Mouse (Mus musculus) midbrain, embryonic 14.5 days (tissue): ENCODE results near the gene Rhot2. TPM values are rescaled to one million over a fixed set of nuclear protein-coding genes. Genes with fewer than 3 reads are reported as not detected.

Experiments
- ATAC-seq: fragments of 200-750 bp; cut with Nextera tagmentation; 2 replicates; pipeline ENCODE4 v1.8.0; 2017; ENCODE audit warnings: moderate number of reproducible peaks, moderate library complexity; ENCODE audit not compliant: low FRiP score, low TSS enrichment
- DNase-seq: peaks from one replicate; pipeline ENCODE4 v3.0.0-alpha.2; 2015
- H3K27ac ChIP-seq: fragments of 300-500 bp; sonication (generic); replicated peaks from 2 replicates; pipeline ENCODE4 v1.5.1; 2014; ENCODE audit warnings: mild to moderate bottlenecking, low read depth, low read length, moderate library complexity
- H3K27me3 ChIP-seq: fragments of 300-500 bp; sonication (generic); 2 replicates; pipeline ENCODE4 v1.6.1; 2014; ENCODE audit warnings: low read length, control low read depth, mixed read lengths; ENCODE audit not compliant: control insufficient read depth, insufficient read depth
- H3K36me3 ChIP-seq: fragments of 300-500 bp; sonication (generic); 2 replicates; pipeline ENCODE4 v1.6.1; 2014; ENCODE audit warnings: low read length, control low read depth; ENCODE audit not compliant: control insufficient read depth, insufficient read depth
- H3K4me1 ChIP-seq: fragments of 300-500 bp; sonication (generic); 2 replicates; pipeline ENCODE4 v1.6.1; 2014; ENCODE audit warnings: mild to moderate bottlenecking, antibody characterized with exemption, low read length, control low read depth; ENCODE audit not compliant: control insufficient read depth, insufficient read depth
- H3K4me2 ChIP-seq: fragments of 300-500 bp; sonication (generic); 2 replicates; pipeline ENCODE4 v1.6.1; 2014; ENCODE audit warnings: mild to moderate bottlenecking, low read length, moderate library complexity
- H3K4me3 ChIP-seq: fragments of 300-500 bp; sonication (generic); replicated peaks from 2 replicates; pipeline ENCODE4 v1.5.1; 2014; ENCODE audit warnings: low read depth, low read length
- H3K9ac ChIP-seq: fragments of 300-500 bp; sonication (generic); replicated peaks from 2 replicates; pipeline ENCODE4 v1.6.1; 2014; ENCODE audit warnings: mild to moderate bottlenecking, low read length, moderate library complexity
- H3K9me3 ChIP-seq: fragments of 300-500 bp; sonication (generic); 2 replicates; pipeline ENCODE4 v1.6.1; 2016; ENCODE audit warnings: low read length, control low read depth, mixed read lengths; ENCODE audit not compliant: control insufficient read depth
- WGBS: fragments of 180-500 bp; shearing (Covaris S2); extraction: QIAGEN DNeasy Blood & Tissue Kit; methylation state at CpG from one replicate; pipeline ENCODE4 v1.1.7; 2014; 5-methylcytosine and 5-hydroxymethylcytosine counted together
- polyA plus RNA-seq: library from polyadenylated mRNA; unstranded; fragments of >200 nt; fragmentation: Nextera tagmentation; extraction: Ambion mirVana; gene quantifications from 2 replicates; pipeline ENCODE4 v1.2.1, GENCODE M21; 2014

Rhot2 gene
- polyA plus RNA-seq, 1 experiment from 2014 or later = 9.6 TPM

GRCm38 (mm10) chr17:25834595-25835222 is 9.9 kb downstream of the Rhot2 start:
- WGBS = 91% methylated on average over 12 of the region's 12 CpGs
- Histone ChIP-seq H3K4me2 (peak overlapping the region; percentile 95), H3K27me3 (no peaks in the 10 kb centered on the region), H3K27ac (no peak overlapping the region), H3K36me3 (peaks cover 43% of the 10 kb centered on the region), H3K4me1 (peaks cover 64% of the 10 kb centered on the region), H3K4me3 (peak overlapping the region; percentile 82), H3K9ac (peak overlapping the region; percentile 81), H3K9me3 (no peaks in the 10 kb centered on the region)
- DNase-seq (no peak), ATAC-seq (no peak)

DNA sequence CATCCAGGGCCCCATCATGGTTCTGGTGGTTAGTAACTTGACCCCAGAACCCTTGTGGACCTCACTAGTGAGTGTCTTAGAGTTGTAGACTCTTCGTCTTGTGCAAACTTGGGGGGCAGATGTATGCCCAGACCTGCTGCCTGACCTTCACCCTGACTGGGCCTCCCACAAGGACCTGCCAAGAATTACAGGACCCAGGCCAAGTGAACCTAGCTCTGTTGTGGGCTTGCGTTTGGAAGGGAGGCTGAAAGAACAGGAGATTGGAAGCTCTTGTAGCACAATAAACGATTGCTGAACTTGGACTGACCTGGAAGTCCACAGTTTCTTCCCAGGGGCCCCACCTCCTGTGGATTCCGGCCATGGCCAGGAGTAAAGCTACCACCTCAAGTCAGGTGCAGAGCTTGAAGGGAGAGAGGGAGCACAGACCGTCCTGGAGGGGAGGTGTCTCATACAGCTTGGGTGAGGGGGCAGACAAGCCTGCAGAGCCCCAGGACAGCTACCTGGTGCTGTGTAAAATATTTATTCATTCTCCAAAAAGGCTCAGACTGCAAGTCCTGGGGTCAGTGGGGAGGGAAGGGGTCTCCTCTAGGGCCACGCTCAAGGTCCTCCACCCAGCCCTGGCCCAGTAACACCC is 10.6 kb downstream of the Rhot2 start:
- 64% methylated on average over 6 of the region's 6 CpGs for WGBS
- ATAC-seq (no peak), DNase-seq (no peak)
- H3K27me3 ChIP-seq = no peaks in the 10 kb centered on the region
- peak overlapping the region; percentile 81 for H3K9ac ChIP-seq
- peaks cover 40% of the 10 kb centered on the region for H3K36me3 ChIP-seq
- peak overlapping the region; percentile 95 for H3K4me2 ChIP-seq
- H3K9me3 ChIP-seq = no peaks in the 10 kb centered on the region
- H3K4me3 ChIP-seq = peak overlapping the region; percentile 82
- H3K4me1 ChIP-seq = peaks cover 67% of the 10 kb centered on the region
- H3K27ac ChIP-seq = peak overlapping the region; percentile 97; the same call in 1 of the 2 replicates

GRCm38 (mm10) chr17:25833291-25833663 is 11.4 kb downstream of the Rhot2 start, which contains the start of gene Stub1:
Stub1 (minus strand) TSS chr17:25833404.
- H3K4me1 ChIP-seq = peaks cover 68% of the 10 kb centered on the region
- no peaks in the 10 kb centered on the region for H3K9me3 ChIP-seq
- under 1% methylated on average over 24 of the region's 24 CpGs for WGBS
- H3K9ac ChIP-seq = peak within 1 kb of the TSS; percentile 81
- H3K27ac ChIP-seq = peak within 1 kb of the TSS; percentile 97
- H3K36me3 ChIP-seq = peaks cover 34% of the 10 kb centered on the region
- DNase-seq (peak; percentile 87), ATAC-seq (peak; percentile 47; the same call in 1 of the 2 replicates)
- H3K4me3 ChIP-seq = peak within 1 kb of the TSS; percentile 82
- peak within 1 kb of the TSS; percentile 95 for H3K4me2 ChIP-seq
- H3K27me3 ChIP-seq = no peaks in the 10 kb centered on the region

DNA sequence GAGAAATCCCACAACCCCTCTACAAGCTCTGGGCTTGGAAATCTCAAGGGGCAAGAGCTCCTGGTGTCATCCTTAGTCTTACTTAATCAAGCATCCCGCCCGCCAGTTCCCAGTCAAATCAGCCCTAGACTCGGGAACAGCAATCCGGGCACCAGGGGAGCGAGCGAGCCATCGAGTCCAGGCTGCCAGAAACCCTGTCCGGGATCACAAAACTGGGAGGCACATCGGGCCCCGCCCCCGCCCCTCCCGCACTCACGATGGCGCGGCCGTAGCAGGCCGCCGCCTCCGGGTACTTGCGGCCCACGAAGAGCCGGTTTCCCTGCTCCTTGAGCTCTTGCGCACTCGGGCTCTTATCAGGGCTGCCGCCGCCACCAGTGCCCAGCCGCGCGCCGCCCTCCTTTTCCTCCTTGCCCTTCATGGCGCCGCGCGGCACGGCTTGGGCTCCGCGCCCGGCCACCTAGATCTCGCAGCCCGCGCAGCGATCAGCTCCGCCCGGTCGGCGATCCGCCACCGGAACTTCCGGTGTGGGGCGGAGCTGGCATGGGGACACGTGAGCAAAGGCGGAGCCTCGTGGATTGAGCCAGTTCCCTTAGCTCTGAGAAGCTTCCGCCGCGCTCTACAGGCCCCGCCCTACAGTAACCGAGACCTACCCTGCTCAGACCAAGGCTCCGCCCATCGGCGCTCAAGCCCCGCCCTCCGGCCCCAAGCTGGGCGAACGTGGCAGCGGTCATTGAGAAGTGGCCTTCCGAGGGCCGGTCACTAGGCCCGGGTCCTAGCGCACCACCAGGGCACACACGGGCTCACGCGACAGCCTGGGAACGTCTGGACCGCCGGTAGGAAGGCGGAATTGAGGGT is 12.0 kb downstream of the Rhot2 start:
- DNase-seq = peak; percentile 98
- Histone ChIP-seq H3K4me1 (peaks cover 65% of the 10 kb centered on the region), H3K4me2 (peak overlapping the region; percentile 95), H3K9ac (peak overlapping the region; percentile 81), H3K27me3 (no peaks in the 10 kb centered on the region), H3K9me3 (no peaks in the 10 kb centered on the region), H3K27ac (peak overlapping the region; percentile 97), H3K4me3 (peak overlapping the region; percentile 82), H3K36me3 (peaks cover 31% of the 10 kb centered on the region)
- ATAC-seq = peak; percentile 92
- WGBS = under 1% methylated on average over 77 of the region's 77 CpGs

DNA sequence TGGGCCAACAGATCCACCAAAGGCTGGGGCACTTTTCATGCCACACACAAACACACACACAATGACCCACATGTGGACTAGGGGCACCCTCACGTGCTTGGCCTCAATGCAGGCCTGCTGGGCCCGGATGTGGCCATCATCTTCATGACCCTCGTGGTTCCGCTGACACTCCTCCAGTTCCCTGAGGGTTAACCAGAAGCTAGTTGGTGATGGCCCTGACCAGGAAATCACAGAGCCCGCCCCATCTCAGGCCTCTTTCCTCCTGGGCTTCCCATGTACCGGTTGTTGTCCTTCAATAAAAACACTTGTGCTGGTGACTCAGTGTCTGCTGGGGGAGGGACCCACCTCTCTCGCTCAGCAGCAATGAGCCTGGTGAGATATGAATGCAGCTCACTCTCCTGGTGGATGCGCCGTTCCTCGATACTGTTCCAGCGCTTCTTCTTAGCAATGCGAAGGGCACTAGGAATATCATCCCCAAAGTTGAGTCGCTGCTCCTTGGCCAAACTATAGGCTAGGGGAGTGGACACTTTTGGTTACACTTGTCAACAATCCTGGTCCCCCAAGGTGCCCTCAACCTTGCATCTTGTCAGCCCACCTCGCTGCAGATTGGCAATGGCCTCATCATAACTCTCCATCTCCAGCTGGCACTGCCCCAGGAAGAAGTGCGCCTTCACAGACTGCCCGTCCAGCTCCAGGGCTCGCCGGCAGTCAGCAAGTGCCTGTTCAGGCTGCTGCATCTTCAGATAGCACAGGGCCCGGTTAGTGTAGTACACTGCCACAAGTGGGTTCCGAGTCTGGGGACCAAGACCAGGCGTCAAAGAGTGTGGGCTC is 13.0 kb downstream of the Rhot2 start:
- Histone ChIP-seq H3K9ac (peak overlapping the region; percentile 81), H3K36me3 (peaks cover 41% of the 10 kb centered on the region), H3K4me3 (peak overlapping the region; percentile 82), H3K4me1 (peaks cover 55% of the 10 kb centered on the region), H3K4me2 (peak overlapping the region; percentile 95), H3K27ac (peak overlapping the region; percentile 97; the same call in 1 of the 2 replicates), H3K9me3 (no peaks in the 10 kb centered on the region), H3K27me3 (no peaks in the 10 kb centered on the region)
- WGBS = 67% methylated on average over 21 of the region's 21 CpGs
- no peak for ATAC-seq
- no peak for DNase-seq

GRCm38 (mm10) chr17:25830806-25831431 is 13.7 kb downstream of the Rhot2 start:
- Histone ChIP-seq H3K9me3 (no peaks in the 10 kb centered on the region), H3K27ac (no peak overlapping the region), H3K4me1 (peaks cover 48% of the 10 kb centered on the region), H3K27me3 (no peaks in the 10 kb centered on the region), H3K36me3 (peaks cover 48% of the 10 kb centered on the region), H3K4me2 (peak overlapping the region; percentile 95), H3K4me3 (peak overlapping the region; percentile 82; the same call in 1 of the 2 replicates), H3K9ac (no peak overlapping the region; the same call in 1 of the 2 replicates)
- no peak for DNase-seq
- WGBS = 86% methylated on average over 14 of the region's 14 CpGs
- no peak for ATAC-seq

- H3K27me3 ChIP-seq = no peaks in the 10 kb centered on the region
- peaks cover 41% of the 10 kb centered on the region for H3K4me1 ChIP-seq
- H3K4me3 ChIP-seq = peak overlapping the region; percentile 70; the same call in 1 of the 2 replicates
- 89% methylated on average over 4 of the region's 4 CpGs for WGBS
- no peaks in the 10 kb centered on the region for H3K9me3 ChIP-seq
- DNase-seq (no peak), ATAC-seq (no peak)
- H3K36me3 ChIP-seq = peaks cover 48% of the 10 kb centered on the region
- no peak overlapping the region for H3K27ac ChIP-seq
- peak overlapping the region; percentile 95 for H3K4me2 ChIP-seq
- H3K9ac ChIP-seq = no peak overlapping the region; the same call in 1 of the 2 replicates
Observed at GRCm38 (mm10) chr17:25830200-25830753, 14.4 kb downstream of the Rhot2 start.
